Mouse (Mus musculus) spleen, postnatal 14 days (tissue): Measurements from ENCODE around the gene Adamtsl3.

Source experiments
- DNase-seq, 2 experiments: peaks; one replicate each; pipeline ENCODE4 v3.0.0; 2021 to 2022; ENCODE audit warnings: low spot score in 2 of 2

Adamtsl3 gene

DNA sequence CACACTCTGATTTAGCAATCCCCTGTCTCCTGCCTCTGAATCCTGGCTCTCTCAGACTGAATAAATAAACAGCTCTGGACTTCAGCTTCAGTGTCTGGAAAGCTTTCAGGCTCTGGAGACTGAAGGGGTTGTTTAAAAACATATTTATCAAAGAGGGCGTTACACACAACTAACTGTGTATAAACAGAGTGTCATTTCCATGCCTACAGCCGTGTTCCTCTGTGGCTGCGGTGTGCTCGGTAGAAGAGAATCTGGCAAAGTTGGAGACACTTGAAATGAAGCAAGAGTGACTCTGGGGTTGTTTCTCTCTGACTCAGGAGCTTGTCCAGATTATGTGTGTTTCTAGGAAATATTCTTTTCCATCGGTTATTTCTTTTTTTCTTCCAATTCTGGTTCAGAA lies 167.0 kb downstream of the Adamtsl3 start:
- DNase-seq = no peak

DNA sequence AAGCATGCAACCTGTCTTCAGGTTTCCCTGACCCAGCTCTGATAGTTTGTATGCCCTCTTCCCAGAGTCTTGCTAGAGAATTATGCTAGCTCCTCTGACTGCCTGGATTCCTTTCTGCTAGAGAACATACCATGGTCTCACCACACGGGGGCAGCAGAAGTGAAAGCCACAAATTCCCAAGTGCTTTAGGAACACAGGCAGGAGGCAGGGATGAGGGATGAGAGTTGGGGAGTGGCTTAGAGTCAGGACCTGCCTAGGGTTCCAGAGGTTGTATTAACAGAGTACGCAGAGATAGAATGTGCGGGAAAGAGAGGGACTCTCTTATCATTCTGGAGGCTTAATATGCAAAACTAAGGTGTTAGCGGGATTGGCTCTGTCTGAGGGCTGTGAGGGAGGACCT lies 168.6 kb downstream of the Adamtsl3 start:
- no peak for DNase-seq

DNA sequence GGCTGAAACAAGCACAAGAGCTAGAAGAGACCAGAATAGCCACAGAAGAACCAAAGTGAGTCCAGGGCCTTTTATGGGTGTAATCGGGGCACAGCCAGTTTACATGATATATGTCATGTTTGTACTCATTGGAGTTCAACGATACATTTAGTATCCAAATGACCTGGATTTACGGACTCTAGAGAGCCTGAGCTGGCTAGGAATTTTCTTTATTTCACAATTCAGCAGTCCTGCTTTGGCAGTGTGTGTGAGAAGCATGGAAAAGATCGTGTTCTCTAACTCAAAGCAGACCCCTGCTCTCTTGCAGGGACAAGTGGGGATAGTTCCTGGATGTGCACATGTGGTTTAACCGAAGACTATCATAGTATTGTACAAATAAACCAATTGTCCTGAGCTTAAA lies 195.1 kb downstream of the Adamtsl3 start:
- DNase-seq = no peak

DNA sequence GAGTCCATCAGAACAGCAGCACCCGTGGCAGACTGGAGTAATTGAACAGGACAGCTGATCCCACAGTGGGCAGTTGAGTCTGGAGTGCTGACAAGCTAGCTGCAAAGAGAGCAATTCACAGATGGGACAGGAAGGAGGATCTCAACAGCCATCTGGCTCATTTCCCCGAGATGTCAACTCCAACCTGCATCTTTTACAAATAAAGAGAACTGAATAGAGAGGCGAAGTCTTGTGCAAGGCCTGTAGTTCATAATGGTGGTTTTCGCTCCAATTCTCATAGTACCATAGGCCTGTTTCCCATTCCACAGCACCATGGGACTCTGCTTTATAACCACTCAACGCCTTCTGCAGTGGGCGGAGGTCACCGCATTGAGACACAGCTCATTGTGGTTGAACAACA lies 195.9 kb downstream of the Adamtsl3 start:
- DNase-seq = no peak

DNA sequence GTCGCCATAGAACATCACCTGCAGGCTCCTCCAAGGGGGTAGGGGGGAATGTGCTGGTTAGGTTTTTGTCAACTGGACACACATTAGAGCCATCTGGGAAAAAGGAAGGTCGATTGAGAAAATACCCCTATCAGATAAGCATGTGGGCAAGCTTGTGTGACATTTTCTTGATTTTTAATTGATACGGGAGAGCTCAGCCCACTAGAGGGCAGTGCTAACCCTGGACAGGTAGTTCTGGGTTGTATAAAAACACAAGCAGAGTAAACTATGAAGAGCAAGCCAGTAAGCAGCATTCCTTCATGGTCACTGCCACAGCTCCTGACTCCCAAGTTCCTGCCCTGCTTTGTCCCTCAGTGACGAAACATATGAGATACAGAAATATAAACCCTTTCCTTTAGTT lies 197.7 kb downstream of the Adamtsl3 start:
- no peak for DNase-seq

DNA sequence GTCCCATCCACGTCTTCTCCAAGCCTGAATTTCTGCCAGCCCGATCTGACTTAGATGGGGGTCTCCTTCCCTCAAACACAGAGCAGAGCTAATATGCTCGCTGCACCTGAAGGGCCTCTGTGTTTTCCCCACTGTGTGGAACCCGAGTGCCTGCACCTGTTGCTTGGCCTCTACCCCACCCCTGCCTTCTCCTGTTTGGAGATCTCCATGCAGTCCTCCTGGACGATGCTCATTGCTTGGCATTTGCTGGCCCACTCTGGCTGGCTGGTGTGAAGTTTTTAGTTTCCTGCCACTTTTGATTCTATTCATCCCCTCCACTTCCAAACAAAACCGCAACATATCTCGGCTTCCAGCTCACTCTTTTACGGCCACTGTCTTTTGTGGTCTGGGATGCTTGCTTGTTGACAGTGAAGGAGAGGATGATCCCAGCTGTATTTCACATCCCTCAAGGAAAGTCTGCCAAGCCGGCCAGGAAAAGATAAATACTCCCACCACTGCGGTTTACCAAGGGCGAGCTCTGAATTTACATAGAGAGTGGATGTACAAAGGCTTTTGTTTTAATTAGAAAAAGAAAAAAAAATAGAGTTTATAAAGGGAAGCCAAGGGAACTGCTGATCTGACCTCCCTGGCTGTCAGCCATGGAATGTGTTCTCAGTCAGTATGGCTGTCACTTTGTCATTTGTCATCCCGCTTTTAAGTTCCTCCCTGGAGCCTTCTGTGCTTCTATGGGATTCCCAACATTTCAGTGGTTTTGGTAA lies 198.4 kb downstream of the Adamtsl3 start:
- no peak for DNase-seq

DNA sequence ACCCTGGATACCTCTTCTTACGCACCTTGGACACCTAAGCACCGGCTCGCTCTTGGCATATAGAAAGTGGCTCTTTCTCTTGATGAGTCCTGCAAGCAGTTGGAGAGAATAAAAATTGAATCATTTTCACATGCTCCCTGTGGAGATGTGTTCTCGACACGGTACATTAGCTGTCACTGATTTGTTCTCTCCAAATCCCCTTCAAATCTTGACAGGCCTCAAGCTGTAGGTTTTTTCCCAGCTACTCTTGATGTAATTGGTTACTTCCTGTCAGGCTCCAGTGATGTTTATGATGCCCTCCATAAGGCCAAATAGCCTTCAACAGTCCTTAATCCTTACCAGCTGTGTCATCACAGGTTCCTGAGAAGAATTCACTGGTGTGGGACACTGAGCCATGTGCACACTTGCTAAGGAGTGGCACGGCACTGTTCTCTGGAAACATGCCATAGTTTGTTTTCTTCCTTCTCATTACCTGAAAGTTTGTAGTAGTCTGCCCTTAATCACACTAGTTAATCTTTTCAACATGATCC lies 209.0 kb downstream of the Adamtsl3 start:
- no peak for DNase-seq

DNA sequence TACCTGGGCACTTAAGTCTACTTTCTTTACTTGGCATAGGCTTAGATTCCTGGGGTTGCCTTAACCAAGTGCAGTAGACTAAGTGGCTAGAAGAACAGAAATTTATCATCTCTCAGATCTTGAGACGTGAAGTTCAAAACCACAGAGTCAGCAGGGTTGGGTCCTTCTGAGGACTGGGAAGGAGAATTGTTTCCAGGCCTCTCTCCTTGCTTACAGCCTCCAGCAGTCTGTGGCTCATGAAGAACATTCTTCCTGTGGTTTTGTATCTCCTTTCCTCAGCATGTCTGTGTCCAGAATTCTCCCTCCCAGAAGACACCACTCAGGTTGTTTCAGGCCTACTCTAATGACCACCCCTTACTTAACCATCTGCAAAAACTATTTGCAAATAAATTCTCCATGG lies 216.5 kb downstream of the Adamtsl3 start:
- no peak for DNase-seq

DNA sequence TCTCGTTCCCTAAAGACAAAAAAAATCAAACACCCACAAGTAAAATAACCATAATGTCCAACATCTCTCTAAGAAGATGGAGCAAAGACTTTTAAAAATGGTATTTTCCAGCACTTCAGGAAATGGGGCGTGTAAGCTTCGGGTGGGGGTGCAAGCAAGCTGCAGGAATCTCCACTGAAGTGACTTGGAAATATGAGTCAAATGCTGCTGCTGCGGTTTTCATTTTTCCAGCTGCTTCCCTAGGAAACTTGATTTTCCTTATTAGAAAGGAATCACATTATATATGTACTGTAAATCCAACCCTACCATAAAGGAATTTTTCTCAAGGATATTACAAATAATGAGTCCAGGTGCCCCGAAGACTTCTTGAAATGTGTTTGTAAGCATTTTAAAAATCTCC lies 220.3 kb downstream of the Adamtsl3 start:
- DNase-seq = no peak

DNA sequence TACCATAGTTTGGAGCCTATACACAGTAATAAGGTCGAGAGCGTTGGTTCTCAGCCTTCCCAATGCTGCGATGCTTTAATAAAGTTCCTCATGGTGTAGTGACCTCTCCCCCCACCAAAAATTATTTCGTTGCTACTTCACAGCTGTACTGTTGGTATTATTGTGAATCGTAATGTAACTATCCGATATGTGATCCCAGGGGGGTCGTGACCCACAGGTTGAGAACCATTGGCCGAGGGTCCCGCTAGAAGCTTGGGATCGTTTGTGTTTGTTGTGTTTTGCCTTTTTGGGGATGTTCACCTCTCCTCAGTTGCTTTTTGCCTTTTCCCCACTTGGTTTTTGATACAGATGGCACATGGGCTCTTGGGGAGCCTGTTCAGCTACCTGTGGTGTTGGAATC lies 220.9 kb downstream of the Adamtsl3 start:
- DNase-seq = no peak

DNA sequence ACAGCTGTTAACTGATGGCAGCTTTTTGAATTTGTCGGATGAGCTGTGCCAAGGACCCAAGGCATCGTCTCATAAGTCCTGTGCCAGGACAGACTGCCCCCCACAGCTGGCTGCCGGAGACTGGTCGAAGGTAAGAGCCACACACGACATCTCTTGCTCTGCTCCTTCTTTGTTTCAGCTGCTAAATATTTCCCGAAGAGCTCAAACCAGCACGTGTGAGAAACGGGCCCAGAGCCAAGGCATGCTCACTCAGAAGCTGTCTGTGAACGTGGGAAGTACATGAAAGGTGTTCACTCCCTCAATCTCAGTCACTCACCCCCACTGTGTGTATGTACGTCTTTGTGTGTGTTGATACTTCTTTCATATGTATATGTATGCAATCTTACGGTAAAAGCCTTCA lies 221.6 kb downstream of the Adamtsl3 start:
- DNase-seq = no peak

DNA sequence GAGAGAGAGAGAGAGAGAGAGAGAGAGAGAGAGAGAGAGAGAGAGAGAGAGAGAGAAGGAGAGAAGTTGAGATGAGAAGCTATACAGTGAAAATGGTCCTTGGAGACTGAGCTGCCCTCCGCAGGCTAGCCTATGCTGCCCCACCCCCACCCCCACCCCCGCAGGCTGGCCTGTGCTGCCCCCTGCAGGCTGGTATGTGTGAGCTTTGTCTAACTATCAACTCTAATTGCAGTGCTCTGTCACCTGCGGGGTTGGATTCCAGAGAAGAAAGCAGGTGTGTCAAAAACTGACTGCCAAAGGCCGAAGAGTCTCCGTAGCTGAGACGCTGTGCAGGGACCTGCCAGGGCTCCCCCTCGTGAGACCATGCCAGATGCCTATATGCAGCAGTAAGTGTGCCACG lies 231.2 kb downstream of the Adamtsl3 start:
- no peak for DNase-seq

DNA sequence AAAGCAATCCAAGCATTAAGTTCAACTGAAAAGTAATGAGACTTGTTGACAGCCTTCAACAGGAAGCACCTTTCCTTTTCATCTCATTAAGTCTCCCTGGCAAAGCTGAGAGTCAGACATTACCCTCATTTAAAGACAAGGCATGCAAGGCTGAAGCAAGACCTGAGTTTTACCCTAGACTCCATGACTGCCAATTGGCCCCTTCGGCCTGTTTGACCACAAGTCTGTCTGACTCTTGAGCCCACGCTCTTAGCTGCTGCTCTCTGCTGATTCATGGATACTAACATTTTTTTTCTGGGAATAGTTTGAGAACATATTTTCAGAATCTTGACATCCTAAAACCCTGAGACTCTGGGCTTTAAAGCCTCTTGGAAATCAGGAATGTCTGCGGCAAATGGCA lies 232.3 kb downstream of the Adamtsl3 start:
- DNase-seq = no peak

DNA sequence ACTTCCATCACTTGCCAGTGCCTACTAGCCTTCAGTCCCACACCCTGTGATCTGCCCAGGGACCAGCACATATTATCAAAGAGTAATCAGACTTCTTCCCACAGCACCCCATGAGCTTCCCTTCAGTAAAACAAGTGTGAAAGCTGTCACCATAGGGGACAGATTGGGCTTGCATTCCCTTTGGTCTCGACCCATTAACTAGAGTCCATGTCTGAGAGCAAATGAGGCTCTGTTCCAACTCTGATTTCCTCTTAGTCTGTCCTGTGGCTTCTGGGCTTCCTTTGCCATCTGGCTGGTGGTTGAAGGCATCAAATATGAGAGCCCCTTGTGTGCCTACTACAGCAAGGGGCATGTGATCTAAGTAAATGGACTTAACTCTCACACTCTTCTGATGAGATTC lies 237.5 kb downstream of the Adamtsl3 start:
- DNase-seq = no peak

DNA sequence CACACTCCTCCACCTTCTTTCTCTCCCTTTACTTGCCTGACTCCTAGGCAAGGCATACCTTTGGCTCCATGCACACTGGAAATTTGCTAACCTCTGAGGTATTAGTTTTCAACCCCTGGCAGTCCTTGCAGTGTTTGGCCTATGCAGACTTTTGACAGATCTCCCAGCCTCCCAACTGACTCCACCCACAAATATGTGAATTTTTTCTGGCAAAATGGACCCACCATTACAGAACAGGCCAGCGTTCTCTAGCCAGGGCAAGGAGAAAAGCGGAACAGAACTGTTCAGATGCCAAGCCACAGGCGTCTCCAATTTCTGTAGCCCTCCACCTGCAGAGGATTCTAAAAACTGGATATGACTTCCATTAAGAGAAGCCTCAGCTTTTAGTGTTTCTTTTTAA lies 244.5 kb downstream of the Adamtsl3 start:
- no peak for DNase-seq

DNA sequence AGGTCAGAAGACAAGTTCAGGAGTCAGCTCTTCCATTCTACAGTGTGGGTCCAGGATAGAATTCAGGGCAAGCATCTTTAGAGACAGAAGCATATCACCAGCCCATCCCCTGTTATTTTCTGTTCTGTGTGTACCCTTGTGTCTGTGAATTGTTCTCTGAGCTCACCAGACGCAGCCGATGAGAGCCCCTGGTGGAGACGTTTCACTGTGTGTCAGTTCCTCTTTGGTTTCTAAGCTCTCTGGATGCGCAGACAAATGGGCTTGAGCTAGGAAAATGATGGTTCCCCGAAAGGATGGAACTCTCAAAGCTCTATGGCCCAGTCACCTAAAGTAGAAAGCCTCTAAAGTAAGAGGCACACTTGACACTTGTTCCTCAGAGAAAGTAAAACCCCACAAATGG lies 246.3 kb downstream of the Adamtsl3 start:
- no peak for DNase-seq

DNA sequence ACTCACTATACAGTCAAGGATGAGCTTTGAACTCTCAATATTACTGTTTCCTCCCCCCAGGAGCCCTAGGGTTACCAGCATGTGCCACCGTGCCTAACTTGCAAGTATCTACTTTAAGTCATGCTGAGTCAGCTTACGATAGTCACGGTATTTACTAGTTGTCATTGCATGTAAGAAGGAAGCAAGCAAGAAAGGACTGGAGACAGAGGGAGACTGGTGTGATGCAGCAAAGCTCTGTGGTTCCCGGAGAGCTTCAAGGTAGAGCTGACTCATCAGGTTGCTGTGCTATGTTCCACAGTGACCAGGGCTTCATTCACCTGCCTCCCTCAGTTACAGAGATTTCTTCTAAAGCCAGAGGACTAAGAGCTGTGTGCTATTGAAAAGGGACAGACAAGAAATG lies 247.0 kb downstream of the Adamtsl3 start:
- DNase-seq = no peak

DNA sequence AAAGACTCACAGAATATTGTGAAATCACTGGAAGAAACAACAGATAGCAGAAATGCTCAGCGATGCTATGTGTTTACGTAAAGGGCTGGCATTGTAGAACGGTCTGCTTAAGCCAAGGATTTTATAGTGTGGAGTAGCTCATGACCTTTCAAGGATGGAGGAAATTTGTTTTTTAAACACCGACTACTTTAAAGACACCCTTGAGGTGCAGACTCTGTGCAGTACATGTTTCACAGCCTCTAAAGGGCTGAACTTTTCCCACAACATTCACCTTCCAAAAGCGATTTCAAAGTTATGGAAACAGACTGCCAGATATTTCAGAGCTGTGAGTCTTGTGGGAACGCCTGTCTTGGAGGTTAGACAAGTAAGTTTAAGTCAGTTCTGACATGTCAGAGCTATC lies 255.4 kb downstream of the Adamtsl3 start:
- no peak for DNase-seq

DNA sequence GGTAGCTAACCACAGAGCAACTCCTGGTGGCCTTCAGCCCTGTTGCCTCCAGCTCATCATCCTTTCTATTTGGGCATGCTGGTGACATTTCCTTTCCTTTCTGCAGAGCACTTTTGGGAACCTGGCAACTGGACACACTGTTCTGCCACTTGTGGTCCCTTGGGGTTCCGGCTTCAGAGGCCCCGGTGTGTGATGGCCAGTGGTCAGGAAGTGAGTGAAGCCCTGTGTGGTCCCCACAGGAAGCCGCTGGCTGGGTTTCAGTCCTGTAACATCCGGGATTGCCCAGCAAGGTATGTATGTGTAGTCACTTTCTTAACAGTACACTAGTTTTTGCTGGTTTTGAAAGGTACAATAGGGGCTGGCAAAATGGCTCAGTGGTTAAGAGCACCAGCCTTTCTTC lies 266.5 kb downstream of the Adamtsl3 start:
- no peak for DNase-seq

DNA sequence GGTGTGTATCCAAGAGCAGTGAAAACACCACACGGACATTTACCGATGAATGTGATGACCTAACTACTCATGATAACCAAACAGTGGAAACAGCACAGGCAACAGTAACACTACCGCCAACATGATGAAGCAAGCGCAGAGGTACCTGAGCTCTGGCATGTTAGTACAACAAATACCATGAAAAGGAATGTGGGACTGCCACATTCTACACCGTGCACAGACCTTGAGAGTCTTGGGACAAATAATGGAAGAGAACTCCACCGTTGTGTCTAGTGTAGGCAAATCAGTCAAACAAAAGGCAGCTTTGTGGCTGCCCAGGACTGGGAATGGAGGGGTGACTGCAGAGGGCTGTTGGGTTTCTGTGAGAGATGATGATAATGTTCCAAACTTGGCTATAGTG lies 269.9 kb downstream of the Adamtsl3 start:
- DNase-seq = no peak

DNA sequence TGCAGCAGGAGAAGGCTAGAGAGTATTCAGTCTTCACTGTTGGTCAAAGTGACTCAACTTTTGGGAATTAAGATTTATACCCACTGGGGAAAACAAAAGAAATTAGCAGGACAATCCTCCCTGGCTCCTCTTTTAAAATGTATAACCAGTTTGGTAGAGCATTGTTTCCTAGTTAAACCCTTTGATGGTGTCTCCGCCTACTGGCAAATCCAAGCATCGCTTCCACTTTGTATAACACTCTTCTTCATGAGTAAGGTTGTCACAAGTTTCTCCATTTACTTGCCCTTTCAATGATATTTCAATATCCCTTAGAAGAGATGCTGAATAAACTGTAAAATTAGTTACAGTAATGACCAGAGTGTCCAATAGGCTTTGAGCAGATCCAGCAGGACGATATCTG lies 274.1 kb downstream of the Adamtsl3 start:
- no peak for DNase-seq

DNA sequence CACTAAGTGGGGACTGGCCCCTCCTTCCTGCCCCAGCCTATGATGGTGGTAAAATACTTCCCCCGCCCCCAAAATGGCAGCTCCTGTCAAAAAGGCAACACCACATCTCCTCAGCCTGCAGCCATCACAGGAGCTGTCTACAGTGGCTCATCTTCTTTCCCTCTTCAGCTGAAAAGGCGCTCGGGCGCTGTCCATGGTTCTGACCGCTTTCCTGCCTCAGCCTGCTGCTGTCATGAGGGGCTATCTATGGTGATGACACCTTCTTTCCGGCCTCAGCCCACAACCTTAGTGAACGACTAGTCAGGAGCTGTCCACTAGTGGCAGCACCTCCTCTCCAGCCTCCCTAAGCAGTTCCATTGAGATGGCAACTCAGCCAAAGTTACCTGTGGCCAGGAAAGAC lies 289.8 kb downstream of the Adamtsl3 start:
- DNase-seq = peak in 1 of 2 experiments; percentile 24

DNA sequence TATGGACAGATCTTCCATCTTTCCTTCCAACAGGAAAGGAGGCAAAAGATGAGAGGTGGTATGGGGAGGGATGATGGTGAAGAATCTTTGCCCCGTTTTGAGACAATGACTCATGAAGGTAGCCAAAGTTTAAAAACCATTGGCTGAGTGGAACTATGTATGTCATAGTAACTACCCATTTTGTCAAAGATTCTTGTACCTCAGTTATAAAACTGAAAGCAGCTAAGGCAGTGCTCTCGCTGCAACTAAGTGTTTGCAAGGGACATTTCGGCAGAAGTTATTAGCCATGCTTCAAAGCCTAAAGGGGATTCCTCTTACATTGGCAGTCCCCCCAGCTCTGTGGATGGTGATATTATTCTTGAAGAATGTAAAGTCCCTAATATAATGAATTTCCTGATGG lies 311.7 kb downstream of the Adamtsl3 start:
- DNase-seq = no peak

DNA sequence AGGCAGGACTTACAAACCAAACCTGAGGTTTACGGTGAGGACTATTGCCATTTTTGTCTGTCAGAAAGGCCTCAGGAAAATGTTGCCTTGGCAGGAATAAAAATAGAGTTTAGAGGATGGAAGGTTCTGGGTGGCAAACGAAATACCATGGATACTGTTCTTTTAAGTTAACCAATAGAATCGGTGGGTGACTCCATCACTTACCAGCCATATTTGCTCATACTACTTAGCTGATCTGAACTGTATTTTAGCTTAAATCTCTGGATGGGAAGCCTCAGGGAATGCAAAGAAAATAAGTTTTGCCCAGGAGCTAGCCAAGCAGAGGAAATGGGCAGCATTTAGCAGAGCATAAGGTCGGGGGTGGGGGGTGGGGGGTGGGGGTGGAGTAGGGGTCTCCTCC lies 312.4 kb downstream of the Adamtsl3 start:
- DNase-seq = no peak
